Mouse (Mus musculus): ENCODE data around the gene Retnla. TPM values are rescaled to one million over a fixed set of nuclear protein-coding genes. Genes with fewer than 3 reads are reported as not detected.

The Retnla gene
- polyA plus RNA-seq (2012; rRNA removed): 0.21 TPM in 1 of 2 replicates, not detected in the other

GRCm38 (mm10) chr16:48842266-48842665 lies at the start of gene Retnla:
Gene Retnla (plus strand): TSS chr16:48842551.

GRCm38 (mm10) chr16:48816695-48817094 lies 25.7 kb upstream of the Retnla start, which contains the start of gene Retnlb:
Gene Retnlb (plus strand): TSS chr16:48816856.

GRCm38 (mm10) chr16:48872321-48872720 lies 30.0 kb downstream of the Retnla start, which contains the start of gene Retnlg:
Gene Retnlg (plus strand): TSS chr16:48872621.

Other genes with a start within 250 kb of the Retnla start
- 0.25 and 0.36 TPM in 2 replicates for gene Trat1, start 70.5 kb upstream of the Retnla start, polyA plus RNA-seq (2012; rRNA removed)
- gene Retnlb, start 25.7 kb upstream of the Retnla start, polyA plus RNA-seq (2012; rRNA removed): not detected in 2 replicates
- gene Retnlg, start 30.1 kb downstream of the Retnla start, polyA plus RNA-seq (2012; rRNA removed): 1.1 TPM in 1 of 2 replicates, not detected in the other
- gene Dzip3, start 151.6 kb downstream of the Retnla start, polyA plus RNA-seq (2012; rRNA removed): 108 and 115 TPM in 2 replicates
- 8.7 and 9.2 TPM in 2 replicates for gene Cip2a, start 151.6 kb downstream of the Retnla start, polyA plus RNA-seq (2012; rRNA removed)
- 0.06 and 0.09 TPM in 2 replicates for gene Myh15, start 214.9 kb downstream of the Retnla start, polyA plus RNA-seq (2012; rRNA removed)